Mouse (Mus musculus) thymus, adult 2 months (tissue): ENCODE data around the gene Tap2.

ENCODE experiments used
- CTCF ChIP-seq: fragments of 200-500 bp; IDR thresholded peaks from 2 replicates; pipeline ENCODE4 v1.5.1; 2012; ENCODE audit warnings: mild to moderate bottlenecking, control low read depth, low read length, moderate library complexity, borderline replicate concordance; ENCODE audit not compliant: control insufficient read depth, poor library complexity, insufficient read depth; ENCODE audit errors: extremely low read depth
- POLR2A ChIP-seq: fragments of 200-500 bp; IDR thresholded peaks from 2 replicates; pipeline ENCODE4 v1.6.1; 2012; ENCODE audit warnings: mild to moderate bottlenecking, low read length, control low read depth, moderate library complexity; ENCODE audit not compliant: control insufficient read depth, poor library complexity, insufficient read depth; ENCODE audit errors: extremely low read depth

DNA sequence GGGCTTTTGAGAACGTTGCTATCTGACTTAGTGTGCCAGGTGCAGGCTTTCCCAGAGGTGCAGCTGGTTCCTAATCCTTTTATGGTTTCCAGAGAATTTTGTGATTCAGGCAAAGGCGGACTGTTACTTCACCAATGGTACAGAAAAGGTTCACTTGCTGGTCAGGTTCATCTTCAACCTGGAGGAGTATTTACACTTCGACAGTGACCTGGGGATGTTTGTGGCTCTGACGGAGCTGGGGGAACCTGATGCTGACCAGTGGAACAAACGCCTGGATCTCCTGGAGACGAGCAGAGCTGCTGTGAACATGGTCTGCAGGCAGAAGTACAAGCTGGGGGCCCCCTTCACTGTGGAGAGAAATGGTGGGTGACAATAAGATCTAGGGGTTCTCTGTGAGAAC, 37.6 kb downstream of the Tap2 start:
- TF ChIP-seq CTCF, result no peak
- no peak for TF ChIP-seq POLR2A
